Mouse (Mus musculus) embryonic facial prominence, embryonic 11.5 days (tissue): Measurements from ENCODE around the gene Cstf1. TPM values are rescaled to one million over a fixed set of nuclear protein-coding genes. Genes with fewer than 3 reads are reported as not detected.

Source experiments
- ATAC-seq: fragments of 200-750 bp; cut with Nextera tagmentation; replicated peaks from 2 replicates; pipeline ENCODE4 v1.8.0; 2017; ENCODE audit warnings: low read depth; ENCODE audit not compliant: insufficient number of reproducible peaks, low FRiP score, low TSS enrichment
- DNase-seq: peaks from one replicate; pipeline ENCODE4 v3.0.0-alpha.2; 2015; ENCODE audit warnings: low spot score
- H3K27ac ChIP-seq: fragments of 300-500 bp; sonication (generic); replicated peaks from 2 replicates; pipeline ENCODE4 v1.5.1; 2014; ENCODE audit warnings: mild to moderate bottlenecking, low read depth, low read length, control low read depth
- H3K27me3 ChIP-seq: fragments of 300-500 bp; sonication (generic); 2 replicates; pipeline ENCODE4 v1.6.1; 2014; ENCODE audit warnings: mild to moderate bottlenecking, low read length, moderate library complexity, mixed read lengths; ENCODE audit not compliant: control insufficient read depth, insufficient read depth
- H3K36me3 ChIP-seq: fragments of 300-500 bp; sonication (generic); replicated peaks from 2 replicates; pipeline ENCODE4 v1.6.1; 2014; ENCODE audit warnings: low read depth, mild to moderate bottlenecking, low read length, moderate library complexity, mixed read lengths; ENCODE audit not compliant: control insufficient read depth, insufficient read depth
- H3K4me1 ChIP-seq: fragments of 300-500 bp; sonication (generic); 2 replicates; pipeline ENCODE4 v1.6.1; 2014; ENCODE audit warnings: low read length, mixed read lengths; ENCODE audit not compliant: control insufficient read depth, insufficient read depth
- H3K4me2 ChIP-seq: fragments of 300-500 bp; sonication (generic); 2 replicates; pipeline ENCODE4 v1.6.1; 2014; ENCODE audit warnings: low read depth, mild to moderate bottlenecking, control low read depth, low read length, moderate library complexity
- H3K4me3 ChIP-seq: fragments of 300-500 bp; sonication (generic); 2 replicates; pipeline ENCODE4 v1.5.1; 2014; ENCODE audit warnings: low read depth, low read length, control low read depth
- H3K9ac ChIP-seq: fragments of 300-500 bp; sonication (generic); replicated peaks from 2 replicates; pipeline ENCODE4 v1.6.1; 2014; ENCODE audit warnings: mild to moderate bottlenecking, control low read depth, low read length
- H3K9me3 ChIP-seq: fragments of 300-500 bp; sonication (generic); replicated peaks from 2 replicates; pipeline ENCODE4 v1.6.1; 2016; ENCODE audit warnings: mild to moderate bottlenecking, low read length, inconsistent platforms, mixed read lengths; ENCODE audit not compliant: control insufficient read depth
- WGBS: fragments of 180-500 bp; shearing (Covaris S2); extraction: QIAGEN DNeasy Blood & Tissue Kit; methylation state at CpG from one replicate; pipeline ENCODE4 v1.1.7; 2014; 5-methylcytosine and 5-hydroxymethylcytosine counted together
- polyA plus RNA-seq: library from polyadenylated mRNA; unstranded; fragments of >200 nt; fragmentation: Nextera tagmentation; extraction: Ambion mirVana; gene quantifications from 2 replicates; pipeline ENCODE4 v1.2.1, GENCODE M21; 2014

The Cstf1 gene
- polyA plus RNA-seq, 1 experiment from 2014 or later, result 51.6 TPM

DNA sequence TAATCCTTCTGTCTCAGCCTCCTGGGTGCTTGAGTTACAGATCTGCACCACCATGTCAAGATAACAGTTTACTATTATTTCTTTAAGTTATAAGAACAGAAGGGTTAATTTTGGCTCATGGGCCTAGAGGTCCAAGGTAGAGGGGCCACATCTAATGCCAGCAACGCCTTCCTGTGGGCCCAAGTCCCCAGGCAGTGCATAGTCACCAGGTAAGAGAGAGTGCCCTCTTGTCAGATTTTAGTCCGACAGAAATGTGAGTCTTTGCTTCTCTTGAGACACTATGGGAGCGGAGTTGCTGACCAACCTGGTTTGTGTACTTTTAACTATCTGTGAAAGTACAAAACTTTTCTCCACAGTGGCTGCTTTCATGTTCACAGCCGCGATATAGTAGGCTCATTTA lies 25.8 kb upstream of the Cstf1 start:
- peak overlapping the region; percentile 10; the same call in 1 of the 2 replicates for H3K4me2 ChIP-seq
- H3K36me3 ChIP-seq, result no peaks in the 10 kb centered on the region
- no peaks in the 10 kb centered on the region; the same call in 1 of the 2 replicates for H3K4me1 ChIP-seq
- no peak overlapping the region for H3K9ac ChIP-seq
- H3K9me3 ChIP-seq, result no peaks in the 10 kb centered on the region
- ATAC-seq (0 out of 2 replicates have a peak, but pooled peaks have one; percentile 1), DNase-seq (no peak)
- WGBS, result 28% methylated on average over 5 of the region's 5 CpGs
- no peaks in the 10 kb centered on the region for H3K27me3 ChIP-seq
- no peak overlapping the region for H3K27ac ChIP-seq
- H3K4me3 ChIP-seq, result peak overlapping the region; percentile 69; the same call in 1 of the 2 replicates

DNA sequence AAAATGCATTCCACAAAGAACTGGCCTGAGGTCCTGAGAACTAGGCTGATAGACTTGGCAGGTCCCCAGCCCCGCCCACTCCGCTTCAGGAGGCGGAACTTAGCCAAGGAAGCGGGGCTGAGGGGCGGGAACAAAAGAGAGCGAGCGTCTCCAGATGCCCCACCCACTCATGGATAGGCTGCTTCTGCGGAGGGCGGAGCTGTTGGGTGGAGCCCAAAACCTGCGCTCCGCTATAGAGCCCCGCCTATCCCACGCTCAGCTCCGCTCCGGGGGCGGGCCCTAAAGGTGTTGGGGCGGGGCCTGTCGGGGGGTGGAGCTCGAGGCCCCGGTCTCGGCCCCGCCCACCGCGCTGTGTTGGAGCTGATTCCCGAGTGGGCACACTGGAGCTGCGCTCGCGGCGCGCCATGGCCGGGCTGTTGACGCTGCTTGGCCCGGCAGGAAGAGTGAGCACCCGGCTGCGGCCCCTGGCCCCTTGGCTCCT lies 25.2 kb upstream of the Cstf1 start, which contains the start of gene Fam210b:
Gene Fam210b, plus strand, starts transcription at position 308 of the 481 bp plus-strand sequence.
- peak within 1 kb of the TSS; percentile 69 for H3K4me3 ChIP-seq
- DNase-seq (peak; percentile 99), ATAC-seq (peak; percentile 93)
- peak within 1 kb of the TSS; percentile 70 for H3K9ac ChIP-seq
- H3K9me3 ChIP-seq, result no peaks in the 10 kb centered on the region
- WGBS, result under 1% methylated on average over 31 of the region's 35 CpGs
- no peaks in the 10 kb centered on the region for H3K27me3 ChIP-seq
- no peaks in the 10 kb centered on the region for H3K36me3 ChIP-seq
- H3K27ac ChIP-seq, result no peak within 1 kb of the TSS
- no peaks in the 10 kb centered on the region; the same call in 1 of the 2 replicates for H3K4me1 ChIP-seq
- peak within 1 kb of the TSS; percentile 94 for H3K4me2 ChIP-seq

DNA sequence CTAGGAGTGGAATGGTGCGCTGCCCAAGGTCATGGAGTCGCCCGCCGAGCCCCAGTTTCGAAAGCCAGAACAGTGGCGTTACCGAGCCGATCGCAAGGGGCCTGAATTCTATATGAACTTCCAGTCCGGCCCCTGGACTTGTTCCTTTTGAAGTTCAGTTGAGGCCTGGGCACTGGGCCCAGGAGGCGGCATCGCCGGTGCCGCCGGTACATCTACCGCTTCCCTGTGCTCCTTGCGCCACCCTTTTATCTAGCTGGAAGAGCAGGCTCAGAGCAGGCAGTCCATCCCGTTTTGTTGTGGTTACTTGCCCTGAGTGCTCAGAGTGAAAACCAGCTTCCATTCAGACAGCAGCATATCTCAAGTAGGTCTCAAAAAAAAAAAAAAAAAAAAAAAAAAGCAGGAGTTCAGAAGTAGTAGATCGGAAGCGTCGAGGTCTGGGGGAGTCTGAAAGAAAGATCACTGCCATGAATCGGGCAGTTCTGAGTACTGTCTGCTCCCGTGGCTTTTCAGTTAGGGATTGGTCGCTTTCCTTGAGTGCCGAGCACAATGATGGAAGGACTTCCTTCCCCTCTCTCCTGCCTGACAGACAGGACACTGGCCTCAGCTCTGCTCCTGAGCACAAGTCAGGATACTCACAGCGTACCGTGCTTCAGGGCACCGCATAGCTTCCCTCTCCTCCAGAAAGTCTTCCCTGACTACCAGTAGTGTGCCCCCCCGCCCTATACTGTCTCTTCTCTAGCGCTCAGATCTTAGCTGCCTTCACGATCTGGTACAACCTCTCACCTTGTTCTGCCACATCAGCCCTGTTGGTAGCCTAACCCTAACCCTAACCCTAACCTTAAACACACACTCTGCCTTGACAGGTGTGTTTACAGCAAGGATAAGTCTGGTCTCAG lies 24.2 kb upstream of the Cstf1 start:
- Histone ChIP-seq H3K36me3 (no peaks in the 10 kb centered on the region), H3K4me3 (peak overlapping the region; percentile 69), H3K9me3 (no peaks in the 10 kb centered on the region), H3K4me2 (peak overlapping the region; percentile 94), H3K9ac (peak overlapping the region; percentile 70), H3K27me3 (no peaks in the 10 kb centered on the region), H3K4me1 (no peaks in the 10 kb centered on the region; the same call in 1 of the 2 replicates), H3K27ac (no peak overlapping the region)
- 11% methylated on average over 31 of the region's 31 CpGs for WGBS
- no peak for ATAC-seq
- peak; percentile 10 for DNase-seq

DNA sequence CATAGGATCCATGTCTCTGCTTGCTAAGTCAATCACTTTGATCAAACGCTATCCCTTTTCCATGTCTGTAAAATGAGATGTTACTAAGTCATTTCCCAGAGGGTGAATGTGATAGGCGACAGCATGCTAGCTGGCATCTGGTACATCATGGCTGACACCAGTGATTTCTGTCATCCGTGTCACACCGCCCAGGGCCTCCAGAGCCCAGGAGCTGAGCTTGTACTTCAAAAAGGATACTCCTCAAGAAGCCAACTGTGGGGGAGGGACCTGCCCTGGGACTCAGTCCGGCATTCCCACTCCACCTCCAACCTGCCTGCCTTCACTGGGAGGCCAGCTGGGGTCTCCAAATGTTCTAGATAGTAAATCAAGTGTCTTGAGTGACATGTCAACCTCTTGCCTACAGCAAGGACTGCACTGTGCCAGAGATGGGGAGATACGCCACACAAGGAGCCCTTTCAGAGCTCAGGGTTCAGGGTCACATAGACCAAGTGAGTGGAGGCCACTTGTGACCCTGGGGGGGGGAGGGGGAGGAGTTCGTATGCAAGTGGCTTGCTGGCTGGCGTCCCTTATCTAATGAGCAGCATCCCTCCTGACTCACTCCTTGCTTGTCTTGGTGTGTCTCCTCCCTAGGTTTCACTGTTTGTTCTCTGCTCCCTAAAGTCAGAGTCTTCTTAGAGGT lies 23.4 kb upstream of the Cstf1 start:
- ATAC-seq (no peak), DNase-seq (no peak)
- H3K27me3 ChIP-seq, result no peaks in the 10 kb centered on the region
- H3K27ac ChIP-seq, result no peak overlapping the region
- 62% methylated on average over 8 of the region's 8 CpGs for WGBS
- H3K4me3 ChIP-seq, result 0 out of 2 replicates have a peak overlapping the region, but pooled peaks have one; percentile 69
- no peak overlapping the region for H3K9ac ChIP-seq
- H3K9me3 ChIP-seq, result no peaks in the 10 kb centered on the region
- H3K36me3 ChIP-seq, result no peaks in the 10 kb centered on the region
- peak overlapping the region; percentile 19; the same call in 1 of the 2 replicates for H3K4me2 ChIP-seq
- H3K4me1 ChIP-seq, result no peaks in the 10 kb centered on the region; the same call in 1 of the 2 replicates

DNA sequence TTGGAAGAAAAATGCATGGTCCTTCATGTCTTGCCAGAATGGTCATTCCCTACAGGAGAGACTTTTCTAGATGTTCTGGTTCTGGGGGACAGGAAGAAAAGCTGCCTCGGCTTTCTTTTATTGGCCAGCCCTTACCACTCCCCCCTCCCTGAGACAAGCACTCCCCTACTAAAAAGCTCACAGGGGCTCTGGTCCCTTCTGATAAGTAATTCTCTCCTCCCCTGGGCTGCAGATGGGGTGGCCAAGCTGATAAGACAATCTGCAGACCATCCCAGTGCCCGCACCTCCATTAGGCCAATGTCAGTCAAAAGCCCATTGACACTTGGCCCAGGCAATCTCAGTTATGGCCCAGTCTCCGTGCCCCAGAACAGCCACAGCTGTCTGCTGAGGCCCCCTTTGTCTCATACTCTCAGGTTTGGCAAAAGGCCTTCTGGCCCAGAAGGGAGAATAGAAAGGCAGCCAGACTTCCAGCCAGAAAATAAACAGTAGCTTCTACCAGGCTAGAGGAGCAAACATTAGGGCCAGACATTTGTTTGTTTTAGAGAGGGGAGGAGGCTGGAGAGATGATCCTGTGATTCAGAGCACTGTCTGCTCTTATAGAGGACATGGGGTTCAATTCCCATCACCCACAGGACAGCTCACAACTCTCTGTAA lies 22.1 kb upstream of the Cstf1 start:
- no peak for ATAC-seq
- no peaks in the 10 kb centered on the region for H3K36me3 ChIP-seq
- H3K4me1 ChIP-seq, result no peaks in the 10 kb centered on the region; the same call in 1 of the 2 replicates
- no peak overlapping the region for H3K27ac ChIP-seq
- DNase-seq, result no peak
- no peaks in the 10 kb centered on the region for H3K27me3 ChIP-seq
- no peak overlapping the region for H3K4me2 ChIP-seq
- no peaks in the 10 kb centered on the region for H3K9me3 ChIP-seq
- H3K4me3 ChIP-seq, result no peak overlapping the region
- WGBS, result 66% methylated on average over 3 of the region's 3 CpGs
- H3K9ac ChIP-seq, result no peak overlapping the region

DNA sequence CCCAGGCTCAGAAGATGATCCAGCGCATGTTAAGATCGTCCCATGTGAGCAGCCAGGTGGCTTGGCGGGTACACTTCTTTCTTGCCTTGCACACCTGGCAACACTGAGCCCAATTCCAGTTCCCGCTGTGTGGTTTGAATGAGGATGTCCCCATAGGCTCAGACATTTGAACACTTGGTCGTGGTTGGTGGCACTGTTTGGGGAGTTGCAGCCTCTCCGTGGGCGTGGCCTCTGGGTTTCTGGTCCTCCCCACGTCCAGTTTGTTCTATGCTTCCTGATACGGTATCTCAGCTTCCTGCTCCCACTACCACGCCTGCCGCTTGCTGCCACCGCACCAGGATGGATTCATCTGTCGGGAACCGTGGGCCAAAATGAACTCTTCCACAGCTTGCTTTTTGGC lies 20.7 kb upstream of the Cstf1 start:
- no peaks in the 10 kb centered on the region for H3K36me3 ChIP-seq
- WGBS, result 76% methylated on average over 14 of the region's 14 CpGs
- ATAC-seq (no peak), DNase-seq (no peak)
- H3K4me2 ChIP-seq, result no peak overlapping the region
- H3K27ac ChIP-seq, result no peak overlapping the region
- no peaks in the 10 kb centered on the region for H3K27me3 ChIP-seq
- no peak overlapping the region for H3K9ac ChIP-seq
- H3K9me3 ChIP-seq, result no peaks in the 10 kb centered on the region
- H3K4me3 ChIP-seq, result no peak overlapping the region
- H3K4me1 ChIP-seq, result no peaks in the 10 kb centered on the region; the same call in 1 of the 2 replicates

DNA sequence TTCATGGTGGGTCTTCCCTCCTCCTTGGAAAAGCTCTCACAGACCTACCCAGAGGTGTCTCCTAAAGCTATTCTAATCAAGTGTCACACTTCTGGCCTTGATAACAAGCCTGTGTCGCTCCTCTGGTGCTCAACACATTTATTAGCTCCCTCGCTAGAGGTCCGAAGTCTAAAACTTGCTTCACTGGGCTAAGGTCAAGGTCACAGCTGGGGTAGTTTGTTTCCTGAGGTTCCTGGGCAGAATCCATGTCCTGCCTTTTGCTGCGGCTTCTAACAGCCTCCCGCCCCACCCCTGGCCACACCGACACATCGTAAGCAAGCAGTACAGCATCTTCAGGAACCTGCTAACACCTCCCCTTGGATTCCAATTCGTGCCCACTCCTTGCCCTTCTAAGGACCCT lies 19.7 kb upstream of the Cstf1 start:
- Histone ChIP-seq H3K27ac (no peak overlapping the region), H3K36me3 (no peaks in the 10 kb centered on the region; the same call in 1 of the 2 replicates), H3K4me1 (no peaks in the 10 kb centered on the region; the same call in 1 of the 2 replicates), H3K9me3 (no peaks in the 10 kb centered on the region), H3K4me2 (no peak overlapping the region), H3K4me3 (no peak overlapping the region), H3K27me3 (no peaks in the 10 kb centered on the region), H3K9ac (no peak overlapping the region)
- DNase-seq (no peak), ATAC-seq (no peak)
- WGBS, result 67% methylated on average over 8 of the region's 8 CpGs
